Comparison of ENCODE assay signal across 23 mouse cellular contexts in the genomic region with DNA sequence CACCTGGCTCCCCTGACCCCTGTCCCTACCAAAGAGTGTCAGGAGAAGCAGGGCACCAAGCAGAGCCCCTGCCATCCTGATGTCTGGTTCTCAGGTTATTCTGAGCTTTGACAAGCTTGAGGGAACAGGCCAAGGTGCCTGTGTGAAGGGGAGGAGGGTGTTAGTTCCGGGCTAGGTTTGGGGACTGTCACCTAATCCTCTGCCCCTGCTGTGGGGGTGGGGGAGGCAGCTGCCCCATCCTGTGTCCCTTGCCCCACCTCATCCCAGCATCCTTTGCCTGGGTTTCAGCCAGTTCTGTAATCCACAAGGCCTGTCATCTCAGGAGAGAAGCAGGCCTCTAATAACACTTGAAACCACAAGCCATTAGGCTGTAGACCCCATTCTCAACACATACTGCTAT. TPM values are rescaled to one million over a fixed set of nuclear protein-coding genes. Genes with fewer than 3 reads are reported as not detected.
DNase-seq lines count a peak whose midpoint lies in the region; ATAC-seq and TF ChIP-seq lines count a peak whose summit lies in the region.
"Had no signal": no experiment of that assay in that cellular context is flagged by ENCODE, and none has a peak within 500 bp of the region (broad histone marks: within the 10 kb centered on the region; RNA-seq: fewer than 3 reads in every experiment).

Chrne (minus strand) TSS at position 116 of the 400 bp plus-strand sequence.

- H3K79me2 ChIP-seq in heart, adult 2 months (replicated peaks; ENCODE audit: control insufficient read depth, insufficient read depth, low read length), result no peaks in the 10 kb centered on the region

- no peak for TF ChIP-seq EP300 in heart, adult 2 months (IDR thresholded peaks at IDR 0.05; ENCODE audit: insufficient read depth, low read depth, low read length)

- 46% methylated on average over 1 of the region's 1 CpGs for WGBS in heart, adult 2 months

- no peak for TF ChIP-seq CTCF in gastrocnemius, adult 2 months (IDR thresholded peaks at IDR 0.05)
- TF ChIP-seq CTCF in heart, adult 2 months (IDR thresholded peaks at IDR 0.05), result no peak

- H3K4me1 ChIP-seq in heart, adult 2 months (ENCODE audit: control insufficient read depth, insufficient read depth, low read length), result peaks cover 7% of the 10 kb centered on the region

- TF ChIP-seq POLR2A in heart, adult 2 months (IDR thresholded peaks at IDR 0.05; ENCODE audit: insufficient read depth, low read depth, low read length), result no peak

- DNase-seq in gastrocnemius, adult 18-20 months (ENCODE audit: low spot score), result peak; percentile 68
- DNase-seq in gastrocnemius, adult 2 months, result peak; percentile 85
- peak; percentile 70 for DNase-seq in gastrocnemius, postnatal 25 days
- peak; percentile 36 to 50 for DNase-seq in natural killer cell, adult 2 months (ENCODE audit: low spot score in 2 of 2)
- DNase-seq in T-cell, adult 2 months (ENCODE audit: low spot score), result no peak
- DNase-seq in heart, adult 2 months, result no peak
- DNase-seq: adrenal gland, postnatal 10 days; cerebellum, adult 2 months; cerebellum, postnatal 14 days; embryo, embryonic 11 days; kidney, adult 18-20 months had no signal

- no peak for ATAC-seq in cerebellum, adult (ENCODE audit: insufficient number of reproducible peaks, low FRiP score, low TSS enrichment)
- ATAC-seq: forebrain, embryonic 16.5 days; intestine, embryonic 15.5 days had no signal

- intact Hi-C loops in gastrocnemius, adult 2 months (cut with DNase I), result loop anchor here (5.0 kb wide), 1 partner anchor 133 kb away; no protein-coding TSS in a partner anchor
- intact Hi-C loops in heart, adult 2 months (cut with DNase I), result no loop called here

- no peaks in the 10 kb centered on the region for H3K27me3 ChIP-seq in heart, adult 2 months (ENCODE audit: control insufficient read depth, insufficient read depth, low read length)
- H3K27me3 ChIP-seq: intestine, embryonic 15.5 days had no signal

- H3K4me3 ChIP-seq in gastrocnemius, adult 2 months, result peak within 1 kb of the TSS; percentile 20
- H3K4me3 ChIP-seq in heart, adult 2 months, result no peak within 1 kb of the TSS
- H3K4me3 ChIP-seq: embryonic facial prominence, embryonic 13.5 days; forebrain, embryonic 12.5 days; heart, embryonic 12.5 days; hindbrain, embryonic 10.5 days; intestine, embryonic 15.5 days had no signal

- peak within 1 kb of the TSS; percentile 78 for H3K27ac ChIP-seq in gastrocnemius, adult 2 months
- no peak within 1 kb of the TSS for H3K27ac ChIP-seq in heart, adult 2 months
- H3K27ac ChIP-seq: embryonic facial prominence, embryonic 13.5 days; forebrain, embryonic 12.5 days; hindbrain, embryonic 10.5 days; hindbrain, embryonic 14.5 days; intestine, embryonic 15.5 days had no signal

- H3K9ac ChIP-seq in heart, adult 2 months (ENCODE audit: low read depth, low read length), result no peak within 1 kb of the TSS
- H3K9ac ChIP-seq: embryonic facial prominence, embryonic 13.5 days; forebrain, embryonic 12.5 days; heart, embryonic 12.5 days; hindbrain, embryonic 14.5 days; intestine, embryonic 15.5 days had no signal

- no peaks in the 10 kb centered on the region for H3K36me3 ChIP-seq in heart, adult 2 months (ENCODE audit: control insufficient read depth, insufficient read depth, low read length)
- H3K36me3 ChIP-seq: embryonic facial prominence, embryonic 13.5 days; forebrain, embryonic 12.5 days; heart, embryonic 12.5 days; hindbrain, embryonic 10.5 days; intestine, embryonic 15.5 days had no signal

RNA-seq across cellular contexts. Expression of gene Chrne, which starts in this region (rescaled TPM):
- 10 to 100 TPM; 14.7 to 20.6 TPM for total RNA-seq in gastrocnemius, adult 18-20 months (2021)
- 10 to 100 TPM; 11.0 to 18.4 TPM for total RNA-seq in gastrocnemius, adult 2 months (2021)
- 10 to 100 TPM; 22.6 to 24.7 TPM for total RNA-seq in gastrocnemius, postnatal 25 days (2021)
- total RNA-seq in heart, adult 2 months (2021), result not detected
- not detected in 2 replicates for polyA plus RNA-seq in heart, adult 2 months (2012; rRNA removed)
- total RNA-seq: ES-E14; heart, adult 8-10 months; heart, postnatal 25 days had no signal
- polyA plus RNA-seq: embryonic facial prominence, embryonic 13.5 days; forebrain, embryonic 12.5 days; heart, embryonic 16.5 days; hindbrain, embryonic 10.5 days; hindbrain, embryonic 14.5 days; intestine, embryonic 15.5 days had no signal

Comparison
In these comparisons a context has a peak if more than half of its experiments do, and no peak if none do; other contexts are left out.
1. RNA of gene Chrne (total RNA-seq): 22.6 to 24.7 TPM in gastrocnemius, postnatal 25 days, 14.7 to 20.6 TPM in gastrocnemius, adult 18-20 months and 11.0 to 18.4 TPM in gastrocnemius, adult 2 months; not detected in heart, adult 2 months; every median in the first group is over 10 times any median in the second.
2. DNase-seq: peak in gastrocnemius, adult 18-20 months (single experiment), gastrocnemius, adult 2 months (single experiment), gastrocnemius, postnatal 25 days (single experiment) and natural killer cell, adult 2 months (2 of 2); none in T-cell, adult 2 months (single experiment) and heart, adult 2 months (0 of 2).